In the genomic region with DNA sequence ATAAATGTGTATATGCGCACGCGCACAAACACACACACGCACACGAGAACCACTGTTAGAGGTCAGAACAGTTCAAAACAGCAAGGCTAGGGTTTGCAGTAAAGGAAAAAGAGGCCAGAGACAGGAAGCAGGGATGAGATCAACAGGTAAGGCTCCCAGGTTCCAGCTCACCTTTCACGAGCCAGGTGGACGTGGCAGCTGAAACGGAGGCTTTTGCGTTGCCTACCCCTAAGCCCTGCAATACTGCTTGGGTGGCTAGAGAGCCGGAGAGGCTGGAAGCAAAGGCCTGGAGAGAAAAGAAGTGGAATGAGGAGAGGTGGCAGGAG, we compare ENCODE assay signal across 8 mouse cellular contexts. TPM values are rescaled to one million over a fixed set of nuclear protein-coding genes. Genes with fewer than 3 reads are reported as not detected.
DNase-seq lines count a peak whose midpoint lies in the region; ATAC-seq and TF ChIP-seq lines count a peak whose summit lies in the region.

No protein-coding gene starts in this region.

- TF ChIP-seq CTCF in bone marrow, adult 2 months (IDR thresholded peaks at IDR 0.05; ENCODE audit: control insufficient read depth, insufficient read depth, low read length), result no peak

- H3K27me3 ChIP-seq in kidney, embryonic 14.5 days (ENCODE audit: control insufficient read depth, insufficient read depth, low read length), result no peaks in the 10 kb centered on the region
- no peaks in the 10 kb centered on the region for H3K27me3 ChIP-seq in hindbrain, embryonic 15.5 days
- H3K27me3 ChIP-seq in midbrain, embryonic 13.5 days, result no peaks in the 10 kb centered on the region

- no peak for DNase-seq in kidney, adult 11 months
- no peak for DNase-seq in Muller cell, postnatal 12 days (ENCODE audit: inconsistent ontology term)
- no peak for DNase-seq in yolk sac, embryonic 10.5 days (ENCODE audit: low spot score)
- DNase-seq in kidney, postnatal 25 days, result no peak

- peak overlapping the region; percentile 93 for H3K9ac ChIP-seq in kidney, embryonic 14.5 days (ENCODE audit: low read depth, low read length)
- peak overlapping the region; percentile 78 for H3K9ac ChIP-seq in hindbrain, embryonic 15.5 days
- H3K9ac ChIP-seq in midbrain, embryonic 13.5 days (replicated peaks), result peak overlapping the region; percentile 91

- no peaks in the 10 kb centered on the region for H3K9me3 ChIP-seq in kidney, embryonic 14.5 days (ENCODE audit: control insufficient read depth, low read length)
- H3K9me3 ChIP-seq in hindbrain, embryonic 15.5 days, result no peaks in the 10 kb centered on the region
- no peaks in the 10 kb centered on the region for H3K9me3 ChIP-seq in midbrain, embryonic 13.5 days

- no peak; the same call in 1 of the 2 replicates for ATAC-seq in kidney, embryonic 14.5 days (ENCODE audit: low FRiP score, low TSS enrichment)
- ATAC-seq in hindbrain, embryonic 15.5 days (ENCODE audit: low FRiP score, low read depth), result no peak
- no peak for ATAC-seq in midbrain, embryonic 13.5 days

- peak overlapping the region; percentile 91 for H3K4me3 ChIP-seq in kidney, embryonic 14.5 days (ENCODE audit: low read length)
- H3K4me3 ChIP-seq in bone marrow, adult 2 months (replicated peaks; ENCODE audit: control insufficient read depth, low read depth, low read length), result peak overlapping the region; percentile 86
- H3K4me3 ChIP-seq in hindbrain, embryonic 15.5 days, result peak overlapping the region; percentile 97
- H3K4me3 ChIP-seq in midbrain, embryonic 13.5 days (replicated peaks), result peak overlapping the region; percentile 91

- peaks cover 10% of the 10 kb centered on the region for H3K4me1 ChIP-seq in kidney, embryonic 14.5 days (ENCODE audit: control insufficient read depth, insufficient read depth, low read length)
- H3K4me1 ChIP-seq in bone marrow, adult 2 months (ENCODE audit: control insufficient read depth, insufficient read depth, low read length), result peaks cover 3% of the 10 kb centered on the region
- peaks cover 25% of the 10 kb centered on the region for H3K4me1 ChIP-seq in hindbrain, embryonic 15.5 days (replicated peaks)
- H3K4me1 ChIP-seq in midbrain, embryonic 13.5 days (replicated peaks), result peaks cover 22% of the 10 kb centered on the region

- WGBS in kidney, embryonic 14.5 days, result 31% methylated on average over 10 of the region's 10 CpGs
- WGBS in bone marrow, adult 2 months, result 24% methylated on average over 10 of the region's 10 CpGs
- 39% methylated on average over 10 of the region's 10 CpGs for WGBS in hindbrain, embryonic 15.5 days
- 39% methylated on average over 10 of the region's 10 CpGs for WGBS in midbrain, embryonic 13.5 days

- no peak for TF ChIP-seq POLR2A in bone marrow, adult 2 months (IDR thresholded peaks at IDR 0.05; ENCODE audit: borderline replicate concordance, control insufficient read depth, low read depth, low read length)

- peak overlapping the region; percentile 83 for H3K27ac ChIP-seq in kidney, embryonic 14.5 days (ENCODE audit: low read depth, low read length)
- peak overlapping the region; percentile 71 for H3K27ac ChIP-seq in bone marrow, adult 2 months (ENCODE audit: control insufficient read depth, insufficient read depth, low read depth, low read length, poor library complexity)
- peak overlapping the region; percentile 80 for H3K27ac ChIP-seq in hindbrain, embryonic 15.5 days (replicated peaks)
- no peak overlapping the region; the same call in 1 of the 2 replicates for H3K27ac ChIP-seq in midbrain, embryonic 13.5 days

- peak overlapping the region; percentile 88 for H3K4me2 ChIP-seq in kidney, embryonic 14.5 days (replicated peaks; ENCODE audit: low read depth, low read length)
- H3K4me2 ChIP-seq in hindbrain, embryonic 15.5 days, result peak overlapping the region; percentile 93
- H3K4me2 ChIP-seq in midbrain, embryonic 13.5 days (replicated peaks), result peak overlapping the region; percentile 93

- H3K36me3 ChIP-seq in kidney, embryonic 14.5 days (ENCODE audit: control insufficient read depth, insufficient read depth, low read length), result peaks cover 6% of the 10 kb centered on the region
- 0 out of 2 replicates have a peak, but pooled peaks cover 5% of the 10 kb centered on the region for H3K36me3 ChIP-seq in hindbrain, embryonic 15.5 days
- no peaks in the 10 kb centered on the region; the same call in 1 of the 2 replicates for H3K36me3 ChIP-seq in midbrain, embryonic 13.5 days

RNA-seq across cellular contexts. Expression of a gene that starts 0.7 kb away (rescaled TPM):
- polyA plus RNA-seq in kidney, embryonic 14.5 days (2014; fragmentation: Nextera tagmentation; extraction: Ambion mirVana), result 26.9 and 32.1 TPM in 2 replicates
- 20.0 and 37.3 TPM in 2 replicates for polyA plus RNA-seq in bone marrow, adult 2 months (2011; ENCODE audit: insufficient read depth, insufficient read length, low replicate concordance, missing spikeins)
- 23.4 and 27.6 TPM in 2 replicates for polyA plus RNA-seq in hindbrain, embryonic 15.5 days (2015; fragmentation: Nextera tagmentation; extraction: Ambion mirVana)
- polyA plus RNA-seq in midbrain, embryonic 13.5 days (2015; fragmentation: Nextera tagmentation; extraction: Ambion mirVana), result 17.5 and 17.7 TPM in 2 replicates

RNA-seq across cellular contexts. Expression of a gene that starts 31.8 kb away (rescaled TPM):
- 1.1 and 2.2 TPM in 2 replicates for polyA plus RNA-seq in kidney, embryonic 14.5 days (2014; fragmentation: Nextera tagmentation; extraction: Ambion mirVana)
- polyA plus RNA-seq in bone marrow, adult 2 months (2011; ENCODE audit: insufficient read depth, insufficient read length, low replicate concordance, missing spikeins), result 2.0 and 3.6 TPM in 2 replicates
- 0.29 TPM in 1 of 2 replicates, not detected in the other for polyA plus RNA-seq in hindbrain, embryonic 15.5 days (2015; fragmentation: Nextera tagmentation; extraction: Ambion mirVana)
- not detected in 2 replicates for polyA plus RNA-seq in midbrain, embryonic 13.5 days (2015; fragmentation: Nextera tagmentation; extraction: Ambion mirVana)

RNA-seq across cellular contexts. Expression of a gene that starts 50.6 kb away (rescaled TPM):
- 44.3 and 61.7 TPM in 2 replicates for polyA plus RNA-seq in kidney, embryonic 14.5 days (2014; fragmentation: Nextera tagmentation; extraction: Ambion mirVana)
- 13.9 and 22.2 TPM in 2 replicates for polyA plus RNA-seq in bone marrow, adult 2 months (2011; ENCODE audit: insufficient read depth, insufficient read length, low replicate concordance, missing spikeins)
- 27.8 and 28.2 TPM in 2 replicates for polyA plus RNA-seq in hindbrain, embryonic 15.5 days (2015; fragmentation: Nextera tagmentation; extraction: Ambion mirVana)
- polyA plus RNA-seq in midbrain, embryonic 13.5 days (2015; fragmentation: Nextera tagmentation; extraction: Ambion mirVana), result 21.7 and 23.0 TPM in 2 replicates

RNA-seq across cellular contexts. Expression of a gene that starts 59.4 kb away (rescaled TPM):
- polyA plus RNA-seq in kidney, embryonic 14.5 days (2014; fragmentation: Nextera tagmentation; extraction: Ambion mirVana), result 7.5 and 9.5 TPM in 2 replicates
- polyA plus RNA-seq in bone marrow, adult 2 months (2011; ENCODE audit: insufficient read depth, insufficient read length, low replicate concordance, missing spikeins), result 1.3 and 4.7 TPM in 2 replicates
- 7.4 and 8.0 TPM in 2 replicates for polyA plus RNA-seq in hindbrain, embryonic 15.5 days (2015; fragmentation: Nextera tagmentation; extraction: Ambion mirVana)
- polyA plus RNA-seq in midbrain, embryonic 13.5 days (2015; fragmentation: Nextera tagmentation; extraction: Ambion mirVana), result 11.0 and 11.5 TPM in 2 replicates
